Mouse (Mus musculus) C2C12 (cell line): ENCODE measurements at regions not wholly inside any gene's neighbourhood (a gene's known extent, or its start where the extent isn't known, plus 50 kb on each side); places are given as distances from the start of the nearest gene placed in this dataset.

Experiments used
- CTCF ChIP-seq: IDR thresholded peaks from one replicate; pipeline ENCODE4 v1.5.1; 2011; ENCODE audit not compliant: control insufficient read depth, insufficient read depth, insufficient read length
- MAX ChIP-seq: IDR thresholded peaks from one replicate; pipeline ENCODE4 v1.6.1; 2011; ENCODE audit warnings: mild to moderate bottlenecking, control low read depth
- MYOD1 ChIP-seq: IDR thresholded peaks from one replicate; pipeline ENCODE4 v1.6.1; 2011; ENCODE audit warnings: low read depth; ENCODE audit not compliant: control insufficient read depth, insufficient read length

GRCm38 (mm10) chr2:174019970-174020369, 56.1 kb upstream of the Stx16 start:
- no peak for TF ChIP-seq CTCF
- TF ChIP-seq MAX = no peak
- TF ChIP-seq MYOD1 = no peak
